Mouse (Mus musculus): ENCODE results near the gene Ndrg2. TPM values are rescaled to one million over a fixed set of nuclear protein-coding genes. Genes with fewer than 3 reads are reported as not detected.

Gene Ndrg2
- polyA plus RNA-seq, 1 experiment: 115 TPM

Other genes starting within 250 kb of the Ndrg2 start
- gene Gm17079, start 218.7 kb downstream of the Ndrg2 start, polyA plus RNA-seq (2012; rRNA removed): not detected in 2 replicates
- gene Gm5800, start 197.0 kb downstream of the Ndrg2 start, polyA plus RNA-seq (2012; rRNA removed): not detected in 2 replicates
- gene Ang4, start 140.6 kb downstream of the Ndrg2 start, polyA plus RNA-seq (2012; rRNA removed): not detected in 2 replicates
- gene AY358078, start 114.1 kb downstream of the Ndrg2 start, polyA plus RNA-seq (2012; rRNA removed): not detected in 2 replicates
- gene Ear6, start 60.5 kb downstream of the Ndrg2 start, polyA plus RNA-seq (2012; rRNA removed): 0.14 TPM in 1 of 2 replicates, not detected in the other
- gene Mettl17, start 29.3 kb downstream of the Ndrg2 start, polyA plus RNA-seq (2012; rRNA removed): 64.9 and 76.0 TPM in 2 replicates
- 12.1 and 15.3 TPM in 2 replicates for gene Slc39a2, start 21.3 kb downstream of the Ndrg2 start, polyA plus RNA-seq (2012; rRNA removed)
- not detected in 2 replicates for gene Tppp2, start 4.3 kb upstream of the Ndrg2 start, polyA plus RNA-seq (2012; rRNA removed)
- not detected in 2 replicates for gene Rnase13, start 8.6 kb upstream of the Ndrg2 start, polyA plus RNA-seq (2012; rRNA removed)
- 100 and 106 TPM in 2 replicates for gene Arhgef40, start 70.6 kb upstream of the Ndrg2 start, polyA plus RNA-seq (2012; rRNA removed)
- gene Tmem253, start 101.5 kb upstream of the Ndrg2 start, polyA plus RNA-seq (2012; rRNA removed): 1.9 and 3.6 TPM in 2 replicates
- 177 and 242 TPM in 2 replicates for gene Zfp219, start 106.6 kb upstream of the Ndrg2 start, polyA plus RNA-seq (2012; rRNA removed)
- gene Olfr221, start 128.3 kb upstream of the Ndrg2 start, polyA plus RNA-seq (2012; rRNA removed): not detected in 2 replicates
- gene Hnrnpc, start 189.9 kb upstream of the Ndrg2 start, polyA plus RNA-seq (2012; rRNA removed): 405 and 455 TPM in 2 replicates
- gene Rpgrip1, start 196.5 kb upstream of the Ndrg2 start, polyA plus RNA-seq (2012; rRNA removed): 2.0 and 2.3 TPM in 2 replicates